Mouse (Mus musculus) gastrocnemius, adult 8-10 months (tissue): ENCODE results near the gene Rps10. TPM values are rescaled to one million over a fixed set of nuclear protein-coding genes. Genes with fewer than 3 reads are reported as not detected.
A peak's percentile ranks its signal among the peaks of the same experiment; 100 is the strongest.

Experiments
- DNase-seq, 2 experiments: peaks; one replicate each; pipeline ENCODE4 v3.0.0; 2022; ENCODE audit warnings: low spot score in 2 of 2
- total RNA-seq, 4 experiments: library from RNA; stranded (reverse); gene quantifications; 2 replicates each; pipeline ENCODE4 v1.2.4; 2022

The Rps10 gene
- total RNA-seq: 100 to 1,000 TPM; 332 to 455 (median 370) TPM

- no peak for DNase-seq
These were observed at the start of gene Rps10 for GRCm38 (mm10) chr17:27636132-27637020. TSS of gene Rps10 (minus strand) at chr17:27636669.

- DNase-seq: no peak
These were observed 49.1 kb upstream of the Rps10 start for GRCm38 (mm10) chr17:27685550-27685913.

GRCm38 (mm10) chr17:27684886-27685549, 48.5 kb upstream of the Rps10 start:
- DNase-seq: no peak

- no peak for DNase-seq
These were observed 42.7 kb upstream of the Rps10 start for GRCm38 (mm10) chr17:27678924-27679813.

- no peak for DNase-seq
These were observed 41.3 kb upstream of the Rps10 start for GRCm38 (mm10) chr17:27677756-27678155.

- no peak for DNase-seq
These were observed 39.8 kb upstream of the Rps10 start for GRCm38 (mm10) chr17:27676270-27676669.

GRCm38 (mm10) chr17:27675453-27675852, 39.0 kb upstream of the Rps10 start:
- no peak for DNase-seq

- no peak for DNase-seq
These were observed 37.5 kb upstream of the Rps10 start for GRCm38 (mm10) chr17:27673945-27674344.

- DNase-seq: no peak
These were observed 35.3 kb upstream of the Rps10 start for GRCm38 (mm10) chr17:27671720-27672119.

- no peak for DNase-seq
These were observed 22.3 kb upstream of the Rps10 start for GRCm38 (mm10) chr17:27658767-27659166.

- DNase-seq: no peak
These were observed 20.7 kb upstream of the Rps10 start for GRCm38 (mm10) chr17:27657123-27657522.

GRCm38 (mm10) chr17:27656414-27656813, 19.9 kb upstream of the Rps10 start:
- DNase-seq: no peak

- DNase-seq: no peak
These were observed 19.5 kb upstream of the Rps10 start for GRCm38 (mm10) chr17:27656011-27656399.

GRCm38 (mm10) chr17:27655089-27656010, 18.9 kb upstream of the Rps10 start, which contains the start of gene Pacsin1:
TSS of gene Pacsin1 (plus strand) at chr17:27655509.
- DNase-seq: no peak

GRCm38 (mm10) chr17:27653253-27653959, 16.9 kb upstream of the Rps10 start:
- DNase-seq: no peak

- DNase-seq: no peak
These were observed 15.7 kb upstream of the Rps10 start for GRCm38 (mm10) chr17:27652046-27652790.

GRCm38 (mm10) chr17:27650586-27650985, 14.1 kb upstream of the Rps10 start:
- no peak for DNase-seq

GRCm38 (mm10) chr17:27650160-27650559, 13.7 kb upstream of the Rps10 start:
- DNase-seq: peak in 1 of 2 experiments; percentile 24

GRCm38 (mm10) chr17:27645807-27646206, 9.3 kb upstream of the Rps10 start:
- no peak for DNase-seq
